Mouse (Mus musculus) common myeloid progenitor, adult 5-6 weeks (primary cell): ENCODE measurements around the gene Ccl4. TPM values are rescaled to one million over a fixed set of nuclear protein-coding genes. Genes with fewer than 3 reads are reported as not detected.

Source experiments
- ATAC-seq: replicated peaks from 2 replicates; pipeline ENCODE4 v1.8.0; 2016; ENCODE audit warnings: low read depth, mild to moderate bottlenecking, moderate TSS enrichment, inconsistent platforms; ENCODE audit not compliant: poor library complexity, severe bottlenecking
- total RNA-seq: library from RNA; stranded (forward); fragments of 200-1000, 187-1606 nt; gene quantifications from 2 replicates; pipeline ENCODE4 v1.2.3, GENCODE M21; 2017

Gene Ccl4
- 55.0 and 99.0 TPM in 2 replicates for total RNA-seq

- peak; percentile 82 for ATAC-seq
These were observed at the start of gene Ccl4 for GRCm38 (mm10) chr11:83662204-83662603. Gene Ccl4, plus strand, starts transcription at chr11:83662584.

DNA sequence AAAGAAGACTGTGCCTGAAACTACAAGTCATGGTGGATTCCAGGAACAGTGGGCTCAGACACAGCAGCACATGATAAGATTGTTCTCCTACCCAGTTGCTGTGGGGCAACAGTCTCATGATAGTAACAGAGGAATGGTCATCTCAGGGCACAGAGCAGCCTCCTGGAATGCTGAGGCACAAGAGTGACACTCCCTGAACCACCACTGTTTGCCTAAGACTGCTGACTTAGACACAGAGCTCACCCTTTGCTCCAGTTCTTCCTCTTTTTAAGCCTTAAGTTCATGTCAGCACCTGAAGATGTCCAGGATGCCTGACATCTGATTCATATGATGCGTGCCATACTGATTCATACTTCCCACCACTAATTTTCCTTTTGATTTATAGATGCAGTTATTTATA, 45.8 kb upstream of the Ccl4 start:
- 0 out of 2 replicates have a peak, but pooled peaks have one; percentile 50 for ATAC-seq

- ATAC-seq: peak; percentile 71
These were observed 44.1 kb upstream of the Ccl4 start for GRCm38 (mm10) chr11:83618238-83618637.

GRCm38 (mm10) chr11:83619037-83619436, 43.3 kb upstream of the Ccl4 start:
- ATAC-seq: peak; percentile 62

DNA sequence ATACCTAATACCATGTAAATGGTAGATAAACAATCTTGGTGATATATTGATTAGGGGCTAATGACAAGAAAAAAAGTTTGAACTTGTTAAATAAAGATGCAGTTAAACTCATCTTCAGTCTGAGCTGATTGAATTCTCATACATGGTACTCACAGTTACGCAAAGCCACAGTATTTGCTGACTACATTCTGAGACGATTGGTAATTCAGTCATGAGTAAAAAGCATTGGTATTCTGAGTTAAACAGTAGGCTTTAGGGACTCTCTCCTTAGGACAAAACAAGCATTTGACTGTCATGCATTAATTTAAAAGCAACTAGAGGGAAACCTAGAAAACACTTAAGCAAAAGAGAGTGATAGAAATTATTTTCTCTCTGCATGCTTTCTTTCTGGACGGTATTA, 38.8 kb upstream of the Ccl4 start:
- no peak for ATAC-seq

DNA sequence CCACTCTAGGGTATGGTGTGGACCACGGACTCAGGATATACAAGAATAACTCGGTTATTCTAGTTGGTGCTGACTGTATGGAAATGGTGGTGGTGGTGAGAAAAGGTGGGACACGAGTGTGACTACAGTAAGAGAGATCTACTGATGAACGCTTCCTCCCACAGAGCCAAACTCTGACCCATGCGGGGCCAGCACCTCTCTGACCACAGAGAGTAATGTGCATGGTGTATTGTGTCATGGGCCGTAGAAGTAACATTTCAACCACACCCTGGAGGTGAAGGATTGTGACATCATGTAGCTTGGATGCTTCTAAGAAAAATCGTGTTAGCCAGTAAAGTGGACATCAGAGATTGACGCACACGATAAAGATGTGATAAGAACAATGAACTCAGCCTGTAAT, 33.6 kb upstream of the Ccl4 start:
- no peak for ATAC-seq

- ATAC-seq: no peak
These were observed 31.8 kb upstream of the Ccl4 start for GRCm38 (mm10) chr11:83630630-83631029.

GRCm38 (mm10) chr11:83631065-83631464, 31.3 kb upstream of the Ccl4 start:
- no peak for ATAC-seq

DNA sequence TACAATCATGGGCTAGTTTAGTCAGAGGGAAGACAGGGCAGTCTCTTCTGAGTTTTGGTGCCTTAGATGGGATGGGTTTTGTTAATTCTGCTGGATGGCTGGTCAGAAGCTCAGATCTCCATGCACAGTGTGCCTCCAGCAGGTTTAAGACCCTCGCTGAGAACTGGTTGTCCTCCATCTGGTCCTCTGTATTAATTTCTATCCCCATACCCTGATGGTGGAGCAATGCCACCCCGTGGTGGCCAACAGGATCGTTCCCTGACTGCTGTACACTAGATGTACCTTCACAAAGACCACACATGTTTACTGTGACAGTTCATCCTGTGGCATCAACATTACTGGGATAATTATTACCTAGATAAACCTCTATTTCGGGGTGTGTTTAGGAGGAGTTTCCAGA, 29.6 kb upstream of the Ccl4 start:
- peak; percentile 81 for ATAC-seq

DNA sequence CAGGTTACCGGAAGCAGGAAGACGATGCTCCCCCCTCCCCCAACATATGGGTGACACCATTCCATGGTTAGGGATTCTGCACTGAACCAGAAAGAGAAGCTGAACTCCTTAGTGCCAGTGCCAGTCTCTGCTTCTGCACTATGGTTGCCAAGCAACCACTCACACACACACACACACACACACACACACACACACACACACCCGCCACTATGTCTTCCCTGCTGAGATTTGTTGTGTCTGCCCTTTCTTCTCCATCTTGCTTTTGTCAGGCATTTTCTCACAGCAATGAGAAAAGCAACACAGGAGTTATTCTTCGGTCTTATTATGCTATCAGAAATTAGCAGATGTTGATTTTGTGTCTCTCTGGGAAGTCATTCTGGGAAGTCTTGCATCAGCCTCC, 28.0 kb upstream of the Ccl4 start:
- no peak for ATAC-seq

- ATAC-seq: no peak
These were observed 27.5 kb upstream of the Ccl4 start for GRCm38 (mm10) chr11:83634898-83635297.

DNA sequence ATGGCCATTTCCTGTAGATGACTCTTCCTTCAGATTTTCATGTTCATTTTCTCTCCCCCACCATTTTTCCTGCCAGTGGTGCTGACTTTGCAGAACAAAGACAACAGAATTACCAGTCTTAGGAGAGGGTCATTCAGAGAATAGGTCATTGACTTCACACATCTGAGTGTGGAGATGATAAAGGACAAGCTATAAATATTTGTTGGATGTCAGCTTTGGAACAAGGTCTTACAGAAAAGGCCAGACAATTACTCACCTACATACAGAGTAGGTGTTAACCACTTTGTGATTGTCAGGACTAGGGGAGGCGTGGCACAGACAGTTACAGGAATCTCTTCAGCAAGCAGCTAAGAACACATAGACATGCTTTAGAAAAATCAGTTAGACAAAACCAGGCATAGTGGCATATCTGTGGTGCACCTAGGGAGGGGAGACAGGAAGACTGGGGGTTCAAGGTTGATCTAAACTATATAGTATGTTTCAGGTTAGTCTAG, 25.6 kb upstream of the Ccl4 start:
- ATAC-seq: no peak

GRCm38 (mm10) chr11:83638934-83639333, 23.4 kb upstream of the Ccl4 start:
- no peak for ATAC-seq

DNA sequence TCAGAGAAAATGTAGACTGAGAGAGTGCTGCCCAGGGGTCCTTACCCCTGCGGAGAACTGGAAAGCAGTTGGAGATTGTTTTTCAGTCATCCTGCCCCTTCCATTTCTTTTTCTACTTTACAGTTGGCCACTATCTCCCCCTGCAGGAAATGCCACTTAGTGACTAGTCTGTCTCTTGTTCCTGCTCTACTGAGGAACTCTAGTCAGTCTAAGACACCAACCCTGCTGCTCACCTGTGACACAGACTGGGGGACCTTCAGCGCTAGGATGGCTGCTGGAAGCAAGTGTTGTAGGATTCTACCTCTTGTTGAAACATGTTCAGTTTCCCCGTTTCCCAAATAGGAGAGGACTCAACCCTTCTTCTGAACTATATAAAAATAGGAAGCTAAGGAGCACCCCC, 22.9 kb upstream of the Ccl4 start:
- ATAC-seq: peak; percentile 50

DNA sequence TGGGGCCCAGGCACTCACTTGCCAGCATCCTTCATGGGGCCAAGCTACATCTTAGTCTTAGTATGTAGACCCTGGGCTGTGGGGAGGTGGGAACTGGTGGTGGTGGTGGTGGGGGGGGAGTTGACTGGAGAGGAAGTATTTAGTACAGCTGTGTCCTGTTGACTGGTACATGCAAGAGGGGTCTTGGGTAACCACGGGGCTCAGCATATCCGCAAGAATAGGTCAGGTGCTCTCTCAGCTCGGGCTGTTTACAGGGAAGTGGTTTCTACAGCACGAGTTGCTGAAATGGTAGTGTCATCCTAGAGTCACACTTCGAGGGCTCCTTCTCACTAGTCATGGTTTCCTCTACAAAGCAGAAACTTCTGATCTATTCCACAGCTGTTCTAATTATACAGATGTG, 22.2 kb upstream of the Ccl4 start:
- peak; percentile 85 for ATAC-seq

DNA sequence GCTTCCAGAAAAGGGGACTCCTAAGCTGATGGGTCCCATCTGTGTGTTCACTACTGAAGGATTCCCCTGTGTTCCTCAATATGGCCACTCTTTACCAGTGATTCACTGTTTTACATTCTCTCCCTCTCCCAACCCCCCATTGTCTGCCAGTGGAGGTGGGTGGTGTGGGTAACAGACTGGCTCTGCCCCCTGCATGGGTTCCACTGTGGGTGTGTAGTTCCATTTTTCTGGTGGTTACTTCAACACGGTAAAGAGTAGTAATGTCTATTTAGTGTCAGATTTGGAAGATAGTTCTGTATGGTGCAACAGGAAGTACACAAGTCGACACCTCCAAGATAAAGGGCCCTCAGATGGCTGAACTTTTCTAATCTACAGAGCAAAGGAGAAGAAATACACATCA, 21.2 kb upstream of the Ccl4 start:
- 0 out of 2 replicates have a peak, but pooled peaks have one; percentile 1 for ATAC-seq

DNA sequence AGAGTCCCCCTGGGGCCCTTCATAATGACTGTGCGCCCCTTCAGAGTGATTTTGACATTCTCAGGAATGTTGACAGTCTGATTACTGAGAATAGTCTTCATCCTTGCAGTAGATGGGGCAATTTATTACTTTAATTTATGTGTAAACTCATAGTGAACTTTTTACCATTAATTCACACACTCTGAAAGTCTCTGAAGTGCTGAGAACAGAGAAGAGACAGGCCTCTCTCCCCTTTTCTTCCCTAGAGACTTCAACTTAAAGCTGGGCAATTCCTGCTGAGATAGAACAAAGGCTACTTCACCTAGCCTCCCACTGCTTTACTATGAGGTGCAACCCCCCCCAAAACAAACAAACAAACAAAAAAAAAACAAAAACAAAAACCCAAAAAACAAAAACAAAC, 16.9 kb upstream of the Ccl4 start, which contains the start of gene Rpl9-ps1:
Gene Rpl9-ps1, minus strand, starts transcription at position 101 of the 400 bp plus-strand sequence.
- ATAC-seq: no peak

GRCm38 (mm10) chr11:83646356-83647149, 15.8 kb upstream of the Ccl4 start:
- no peak for ATAC-seq

DNA sequence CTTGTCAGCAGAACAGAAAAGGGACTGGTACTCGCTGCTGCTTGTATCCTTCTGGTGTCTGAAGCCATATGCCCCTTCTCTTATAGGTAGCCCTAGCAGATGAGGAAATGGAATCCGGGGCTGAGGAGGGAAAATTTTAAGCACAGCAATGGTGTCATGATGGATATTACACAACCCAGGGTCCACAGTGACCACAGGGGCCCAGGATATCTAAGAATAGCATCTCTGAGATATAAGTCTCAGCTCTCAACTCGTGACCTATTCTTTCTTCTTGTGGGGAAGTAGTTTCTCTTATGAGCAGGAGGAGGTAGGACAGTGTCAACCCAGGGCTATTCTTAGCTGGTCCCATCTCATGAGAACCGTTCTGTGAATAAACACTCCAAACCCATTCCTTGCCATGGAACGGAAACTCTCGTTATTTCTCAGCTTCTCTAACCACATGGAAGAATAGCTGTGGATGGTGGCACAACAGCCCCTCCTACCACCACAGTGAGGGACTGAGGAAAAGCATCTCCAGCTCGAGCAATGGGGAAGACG, 13.0 kb upstream of the Ccl4 start, which contains the start of gene Ccl3:
Gene Ccl3, minus strand, starts transcription at position 51 of the 537 bp plus-strand sequence.
- ATAC-seq: peak; percentile 79

DNA sequence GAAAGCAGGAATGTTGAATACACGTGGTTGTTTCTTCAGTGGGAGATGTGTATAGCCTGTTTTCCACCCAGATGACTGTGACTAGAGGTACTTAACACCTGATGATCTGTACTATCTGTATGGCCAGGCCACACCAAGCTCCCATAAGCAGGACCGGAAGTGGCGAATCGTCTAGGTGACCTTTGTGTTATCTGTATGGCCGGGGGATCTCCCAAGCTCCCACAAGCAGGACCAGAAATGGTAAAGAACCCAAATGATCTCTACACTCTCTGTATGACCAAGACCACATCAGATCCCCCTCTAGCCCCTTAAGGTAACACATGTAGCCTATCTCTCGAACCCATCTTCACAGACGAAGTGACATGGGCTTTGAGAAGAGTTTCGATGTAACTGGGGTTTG, 7.8 kb upstream of the Ccl4 start:
- ATAC-seq: no peak

- ATAC-seq: no peak
These were observed 4.9 kb upstream of the Ccl4 start for GRCm38 (mm10) chr11:83657508-83657907.
